Mouse (Mus musculus) lung, postnatal 0 days (tissue): ENCODE results near the gene Usb1.
A peak's percentile ranks its signal among the peaks of the same experiment; 100 is the strongest.

Experiments used
- CTCF ChIP-seq: IDR thresholded peaks from 2 replicates; pipeline ENCODE4 v1.5.1; 2016; ENCODE audit warnings: antibody characterized with exemption, mild to moderate bottlenecking
- EP300 ChIP-seq: IDR thresholded peaks from 2 replicates; pipeline ENCODE4 v1.6.1; 2016; ENCODE audit warnings: antibody characterized with exemption, mild to moderate bottlenecking, control low read depth

DNA sequence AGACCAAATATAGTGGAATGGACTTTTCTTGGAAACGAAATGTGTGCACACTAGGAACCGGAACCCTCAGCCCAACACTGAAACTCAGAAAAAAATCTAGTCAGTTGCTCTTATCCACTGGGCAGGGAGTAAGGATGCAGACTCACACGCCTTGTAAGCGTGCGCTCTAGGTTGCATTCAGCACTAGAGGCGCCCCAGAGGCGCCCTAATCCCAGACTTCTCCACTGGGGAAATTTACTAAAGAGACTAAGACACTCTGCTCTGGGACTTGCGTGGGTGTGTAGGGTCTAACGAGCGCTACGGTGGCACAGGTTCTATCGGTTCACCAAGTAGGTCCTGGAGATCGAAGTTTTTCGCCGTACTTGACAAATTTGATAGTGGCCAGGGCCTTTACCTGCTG, 19.4 kb downstream of the Usb1 start:
- TF ChIP-seq CTCF = peak; percentile 53
- TF ChIP-seq EP300 = no peak
